Mouse (Mus musculus) heart, postnatal 0 days (tissue): Measurements from ENCODE around the gene Nlrc3. TPM values are rescaled to one million over a fixed set of nuclear protein-coding genes. Genes with fewer than 3 reads are reported as not detected.

Experiments used
- ATAC-seq: fragments of 200-750 bp; cut with Nextera tagmentation; 2 replicates; pipeline ENCODE4 v1.8.0; 2017; ENCODE audit warnings: low read depth, moderate number of reproducible peaks, moderate library complexity; ENCODE audit not compliant: insufficient read depth
- DNase-seq: peaks from one replicate; pipeline ENCODE4 v3.0.0-alpha.2; 2016; ENCODE audit warnings: low spot score
- H3K27ac ChIP-seq: fragments of 300-500 bp; sonication (generic); 2 replicates; pipeline ENCODE4 v1.5.1; 2014; ENCODE audit warnings: low read depth, mild to moderate bottlenecking
- H3K27me3 ChIP-seq: fragments of 300-500 bp; sonication (generic); 2 replicates; pipeline ENCODE4 v1.6.1; 2014; ENCODE audit warnings: low read length, mixed read lengths; ENCODE audit not compliant: control insufficient read depth, insufficient read depth
- H3K36me3 ChIP-seq: fragments of 300-500 bp; sonication (generic); replicated peaks from 2 replicates; pipeline ENCODE4 v1.6.1; 2014; ENCODE audit warnings: low read length, mixed read lengths; ENCODE audit not compliant: control insufficient read depth, insufficient read depth
- H3K4me1 ChIP-seq: fragments of 300-500 bp; sonication (generic); 2 replicates; pipeline ENCODE4 v1.6.1; 2014; ENCODE audit warnings: antibody characterized with exemption; ENCODE audit not compliant: control insufficient read depth, insufficient read depth
- H3K4me2 ChIP-seq: fragments of 300-500 bp; sonication (generic); 2 replicates; pipeline ENCODE4 v1.6.1; 2014; ENCODE audit warnings: low read depth, mild to moderate bottlenecking, low read length, moderate library complexity
- H3K4me3 ChIP-seq: fragments of 300-500 bp; sonication (generic); 2 replicates; pipeline ENCODE4 v1.5.1; 2014; ENCODE audit warnings: low read depth, low read length
- H3K9ac ChIP-seq: fragments of 300-500 bp; sonication (generic); replicated peaks from 2 replicates; pipeline ENCODE4 v1.6.1; 2014; ENCODE audit warnings: low read depth, low read length, mixed read lengths
- H3K9me3 ChIP-seq: fragments of 300-500 bp; sonication (generic); replicated peaks from 2 replicates; pipeline ENCODE4 v1.6.1; 2016; ENCODE audit warnings: low read length; ENCODE audit not compliant: control insufficient read depth
- CTCF ChIP-seq: IDR thresholded peaks from 2 replicates; pipeline ENCODE4 v1.5.1; 2016; ENCODE audit warnings: antibody characterized with exemption, control low read depth, low read depth
- EP300 ChIP-seq: IDR thresholded peaks from 2 replicates; pipeline ENCODE4 v1.6.1; 2016; ENCODE audit warnings: antibody characterized with exemption, low read depth
- WGBS: fragments of 180-500 bp; shearing (Covaris S2); extraction: QIAGEN DNeasy Blood & Tissue Kit; methylation state at CpG from one replicate; pipeline ENCODE4 v1.1.7; 2014; 5-methylcytosine and 5-hydroxymethylcytosine counted together
- polyA plus RNA-seq: library from polyadenylated mRNA; unstranded; fragments of >200 nt; fragmentation: Nextera tagmentation; extraction: Ambion mirVana; gene quantifications from 2 replicates; pipeline ENCODE4 v1.2.1, GENCODE M21; 2015
- total RNA-seq: library from RNA; depleted of rRNA; stranded (reverse); fragments of >200 nt; gene quantifications from 2 replicates; pipeline ENCODE4 v1.2.3, GENCODE M21; 2014; ENCODE audit warnings: low replicate concordance

Nlrc3 gene
- total and polyA plus RNA-seq, 2 experiments from 2014 or later: 0.15 to 1.2 TPM

DNA sequence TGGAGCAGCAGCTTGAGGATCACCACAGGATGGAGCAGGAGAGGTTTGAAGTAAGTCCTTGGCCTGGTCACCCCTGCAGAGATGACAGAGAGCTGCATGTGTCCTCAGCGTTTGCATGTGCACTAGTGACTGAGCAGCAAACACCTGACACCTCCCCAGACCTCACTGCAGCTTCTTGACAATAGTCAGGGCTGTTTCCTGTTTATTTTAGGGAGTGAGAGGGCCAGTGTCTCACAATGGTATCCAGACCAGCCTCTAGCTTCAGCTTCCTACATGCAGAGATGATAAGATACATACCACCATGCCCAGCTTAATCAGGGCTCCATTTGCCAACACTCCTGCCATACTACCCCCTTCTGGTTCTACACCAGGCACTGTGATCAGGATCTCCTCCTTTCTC lies 47.9 kb downstream of the Nlrc3 start:
- Histone ChIP-seq H3K4me2 (no peak overlapping the region), H3K4me3 (no peak overlapping the region), H3K9me3 (no peaks in the 10 kb centered on the region), H3K4me1 (no peaks in the 10 kb centered on the region), H3K9ac (no peak overlapping the region), H3K27ac (no peak overlapping the region), H3K27me3 (no peaks in the 10 kb centered on the region), H3K36me3 (peaks cover 56% of the 10 kb centered on the region)
- DNase-seq: no peak
- no peak for ATAC-seq
- 57% methylated on average over 1 of the region's 1 CpGs for whole genome bisulfite sequencing
- TF ChIP-seq CTCF: no peak
- no peak for TF ChIP-seq EP300

DNA sequence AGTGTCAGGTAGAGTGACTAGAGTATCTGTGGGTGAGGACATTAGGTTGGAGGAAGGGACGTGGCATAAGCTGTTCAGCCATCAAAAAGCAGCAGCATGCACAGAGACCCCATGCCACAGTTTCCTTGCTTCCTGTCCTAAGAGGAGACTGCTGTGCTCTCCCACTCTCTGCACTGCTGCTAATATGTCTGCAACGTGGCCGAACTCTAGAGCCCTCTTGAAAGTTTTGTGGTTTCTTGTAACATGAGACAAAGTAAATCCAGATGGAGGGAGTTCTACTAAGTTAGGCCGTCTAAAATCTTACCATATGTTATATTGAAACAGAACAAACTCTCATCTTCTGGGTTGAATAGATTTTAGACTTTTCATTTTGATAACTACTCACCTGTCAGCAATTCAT lies 52.5 kb downstream of the Nlrc3 start:
- DNase-seq (no peak), ATAC-seq (no peak)
- no peaks in the 10 kb centered on the region for H3K4me1 ChIP-seq
- H3K27me3 ChIP-seq: no peaks in the 10 kb centered on the region
- H3K36me3 ChIP-seq: peaks cover 74% of the 10 kb centered on the region
- H3K27ac ChIP-seq: no peak overlapping the region
- H3K9ac ChIP-seq: no peak overlapping the region
- no peak overlapping the region for H3K4me3 ChIP-seq
- 93% methylated on average over 4 of the region's 4 CpGs for WGBS
- no peak for TF ChIP-seq EP300
- no peak for TF ChIP-seq CTCF
- H3K9me3 ChIP-seq: no peaks in the 10 kb centered on the region
- H3K4me2 ChIP-seq: no peak overlapping the region

DNA sequence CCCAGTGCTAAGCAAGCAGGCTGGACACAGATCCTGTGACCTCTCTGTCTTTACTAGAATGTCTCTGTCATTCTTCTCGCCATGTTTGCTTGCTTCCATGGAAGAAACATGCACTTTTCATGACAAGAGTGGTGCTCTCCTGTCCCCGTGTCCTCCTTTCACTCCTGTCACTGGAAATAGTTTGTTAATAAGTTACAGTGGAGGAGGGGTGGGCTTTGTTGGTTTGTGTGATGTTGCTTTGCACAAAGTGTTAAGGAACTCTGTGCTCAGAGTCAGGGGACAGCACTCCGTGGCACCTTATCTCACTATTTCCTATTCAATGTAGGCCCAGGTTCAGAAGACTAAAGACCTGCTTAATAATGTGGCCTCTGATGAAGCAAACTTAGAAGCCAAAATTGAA lies 52.9 kb downstream of the Nlrc3 start:
- no peak overlapping the region for H3K9ac ChIP-seq

DNA sequence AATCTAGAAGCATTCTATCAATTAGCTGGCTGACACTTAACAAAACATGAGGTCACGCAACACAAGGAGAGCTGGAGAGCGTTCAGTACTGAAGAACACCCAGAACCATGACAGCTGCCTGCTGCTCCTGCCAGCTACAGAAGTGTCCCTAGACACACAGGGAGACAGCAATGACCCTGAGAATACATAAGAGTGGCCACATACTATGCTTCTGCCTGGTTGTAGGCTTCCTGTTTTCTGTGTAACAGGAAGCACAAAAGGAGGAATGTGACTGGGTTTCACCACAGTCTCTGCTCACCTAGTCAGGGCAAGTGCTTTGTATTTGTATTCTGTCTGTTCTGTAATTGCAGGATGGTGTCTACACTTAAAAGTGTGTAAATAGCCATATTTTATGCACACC lies 55.7 kb downstream of the Nlrc3 start:
- no peaks in the 10 kb centered on the region for H3K27me3 ChIP-seq
- TF ChIP-seq EP300 (no peak), CTCF (no peak)

More for the DNA sequence above, 52.9 kb downstream of the Nlrc3 start:
- Histone ChIP-seq H3K9me3 (no peaks in the 10 kb centered on the region), H3K4me3 (no peak overlapping the region), H3K36me3 (peaks cover 72% of the 10 kb centered on the region), H3K4me2 (no peak overlapping the region), H3K4me1 (no peaks in the 10 kb centered on the region), H3K27me3 (no peaks in the 10 kb centered on the region), H3K27ac (no peak overlapping the region)
- no peak for DNase-seq
- 79% methylated on average over 3 of the region's 3 CpGs for WGBS
- TF ChIP-seq CTCF (no peak), EP300 (no peak)
- no peak for ATAC-seq

DNA sequence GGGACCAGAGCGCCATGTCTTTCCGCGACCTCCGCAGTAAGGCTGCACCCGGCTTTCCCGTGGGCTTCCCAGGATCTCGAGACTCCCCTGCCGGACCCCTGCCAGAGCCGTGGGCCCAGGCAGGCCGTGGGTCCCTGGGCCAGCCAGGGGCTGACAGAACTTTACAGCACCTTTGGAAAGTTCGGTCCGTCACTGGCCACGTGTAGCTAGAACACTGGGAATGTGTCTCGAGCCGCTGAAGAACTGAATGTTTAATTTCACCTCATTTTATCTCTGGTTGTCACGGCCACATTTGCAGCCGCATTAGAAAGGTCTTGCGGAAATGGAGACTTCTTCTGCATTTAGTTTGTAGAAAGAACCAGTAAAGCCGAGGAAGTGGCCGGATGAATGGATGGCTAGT lies 67.3 kb downstream of the Nlrc3 start:
- peak overlapping the region; percentile 68 for H3K27ac ChIP-seq
- peaks cover 47% of the 10 kb centered on the region for H3K36me3 ChIP-seq
- no peak for DNase-seq
- H3K9ac ChIP-seq: peak overlapping the region; percentile 71
- H3K4me3 ChIP-seq: peak overlapping the region; percentile 65
- ATAC-seq: peak; percentile 6; the same call in 1 of the 2 replicates
- H3K9me3 ChIP-seq: no peaks in the 10 kb centered on the region
- 5% methylated on average over 20 of the region's 20 CpGs for WGBS
- peaks cover 7% of the 10 kb centered on the region; the same call in 1 of the 2 replicates for H3K4me1 ChIP-seq
- H3K4me2 ChIP-seq: peak overlapping the region; percentile 90
- H3K27me3 ChIP-seq: no peaks in the 10 kb centered on the region
- TF ChIP-seq EP300 (no peak), CTCF (no peak)

More for the DNA sequence above, 55.7 kb downstream of the Nlrc3 start:
- Histone ChIP-seq H3K27ac (no peak overlapping the region), H3K4me1 (no peaks in the 10 kb centered on the region), H3K4me3 (no peak overlapping the region), H3K4me2 (no peak overlapping the region), H3K36me3 (peaks cover 66% of the 10 kb centered on the region), H3K9me3 (no peaks in the 10 kb centered on the region), H3K9ac (no peak overlapping the region)
- WGBS: 83% methylated on average over 2 of the region's 2 CpGs
- DNase-seq: no peak
- ATAC-seq: no peak

- no peak for TF ChIP-seq EP300
- peak; percentile 67 for TF ChIP-seq CTCF
- Histone ChIP-seq H3K27ac (peak within 1 kb of the TSS; percentile 68), H3K4me3 (peak within 1 kb of the TSS; percentile 65), H3K9me3 (no peaks in the 10 kb centered on the region), H3K4me2 (peak within 1 kb of the TSS; percentile 90), H3K9ac (peak within 1 kb of the TSS; percentile 71), H3K27me3 (no peaks in the 10 kb centered on the region), H3K4me1 (peaks cover 7% of the 10 kb centered on the region; the same call in 1 of the 2 replicates), H3K36me3 (peaks cover 47% of the 10 kb centered on the region)
- DNase-seq (peak; percentile 95), ATAC-seq (peak; percentile 98)
- under 1% methylated on average over 33 of the region's 33 CpGs for WGBS
Observed at GRCm38 (mm10) chr16:3908537-3909111, 67.8 kb downstream of the Nlrc3 start, which contains the start of the genes 1700037C18Rik and Cluap1. TSS of gene 1700037C18Rik (minus strand) at chr16:3908689. TSS of gene Cluap1 (plus strand) at chr16:3908801.
